Mouse (Mus musculus) urinary bladder, postnatal 36 days (tissue): ENCODE measurements around the gene Olfr403.
"Not testable (repeated sequence)": the region's sequence is repeated elsewhere in the genome, so short reads cannot be mapped to it uniquely, and the experiment has no call there.

Source experiments
- DNase-seq, 2 experiments: peaks; one replicate each; pipeline ENCODE4 v3.0.0; 2022; ENCODE audit warnings: low spot score in 2 of 2, mixed read lengths in 1 of 2

The Olfr403 gene

GRCm38 (mm10) chr11:74185949-74186348, at the start of gene Olfr403:
Olfr403 (plus strand) TSS chr11:74186249.
- DNase-seq = no peak

DNA sequence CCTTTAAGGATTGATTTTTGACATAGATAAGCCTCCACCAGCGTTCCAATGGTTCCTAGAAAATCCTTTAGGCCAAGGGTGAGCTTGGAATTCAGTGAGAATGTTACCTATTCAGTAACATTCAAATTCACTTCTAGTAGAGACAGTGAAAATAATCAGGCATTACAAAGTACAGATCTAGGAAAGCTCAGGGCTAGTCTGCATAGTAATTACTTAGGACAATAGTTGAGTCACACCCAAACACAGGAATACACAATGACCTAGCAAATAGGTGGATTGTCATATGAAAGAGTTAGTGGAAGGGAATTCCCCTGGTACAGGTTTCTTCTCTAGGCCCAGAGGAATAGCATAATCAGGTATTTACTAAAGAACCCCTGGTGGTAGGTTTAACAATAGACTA, 46.0 kb upstream of the Olfr403 start:
- DNase-seq = not testable (repeated sequence)

DNA sequence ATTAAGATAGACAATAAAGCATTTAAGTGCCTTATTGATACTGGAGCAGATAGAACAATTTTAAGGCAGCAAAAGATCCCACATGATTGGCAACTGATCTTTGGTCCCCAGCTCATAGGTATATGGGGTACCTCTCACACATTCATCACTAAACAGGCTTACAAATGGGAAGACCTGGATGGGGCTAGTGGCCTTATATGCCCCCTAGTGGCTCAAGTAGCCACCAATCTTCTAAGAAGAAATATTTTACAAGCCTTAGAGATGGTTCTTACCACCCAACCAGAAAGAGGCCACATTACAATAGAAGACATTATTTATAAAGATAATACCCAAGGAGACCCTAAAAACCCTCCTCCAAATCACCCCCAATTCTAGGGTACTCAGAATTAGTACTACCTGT, 40.2 kb upstream of the Olfr403 start:
- DNase-seq = no peak

GRCm38 (mm10) chr11:74153229-74153628, 32.8 kb upstream of the Olfr403 start, which contains the start of gene Olfr402:
Olfr402 (plus strand) TSS chr11:74153529.
- DNase-seq = no peak

DNA sequence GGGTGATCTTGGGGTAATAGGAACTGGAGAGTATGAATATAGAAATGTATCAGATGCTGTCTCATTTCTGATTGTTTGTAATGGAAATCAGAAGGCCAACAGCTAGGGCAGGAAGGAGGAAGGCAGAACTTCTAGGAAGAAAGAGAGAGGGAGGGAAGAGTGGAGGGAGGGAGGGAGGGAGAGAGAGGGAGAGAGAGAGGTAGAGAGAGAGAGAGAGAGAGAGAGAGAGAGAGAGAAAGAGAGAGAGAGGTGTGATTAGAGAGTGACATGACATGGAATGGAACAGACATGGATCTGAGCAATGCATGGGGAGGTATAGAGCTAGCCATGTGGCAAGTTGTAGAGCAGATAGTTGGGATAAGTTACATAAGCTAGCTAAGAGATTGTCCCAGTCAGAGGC, 17.3 kb upstream of the Olfr403 start:
- DNase-seq = no peak

DNA sequence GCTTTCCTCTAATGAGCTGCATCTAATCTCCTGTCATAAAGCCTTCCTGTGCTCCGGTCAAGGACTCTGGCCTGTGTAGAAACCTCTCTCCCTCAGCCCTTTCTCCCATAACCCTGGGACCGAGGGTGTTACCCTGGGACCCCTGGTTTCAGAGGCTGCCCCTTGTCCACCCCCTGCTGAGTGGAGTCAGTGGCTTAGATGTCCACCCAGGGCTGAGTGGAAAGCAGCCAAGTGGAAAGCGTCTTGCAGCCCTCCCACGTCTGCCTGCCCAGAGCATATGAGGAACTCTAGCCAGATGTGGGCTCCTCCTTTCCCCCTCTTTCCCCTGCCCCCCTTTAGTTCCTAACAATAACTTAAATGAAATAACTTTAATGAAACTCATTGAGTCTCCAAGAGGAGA, 2.9 kb upstream of the Olfr403 start:
- no peak for DNase-seq

DNA sequence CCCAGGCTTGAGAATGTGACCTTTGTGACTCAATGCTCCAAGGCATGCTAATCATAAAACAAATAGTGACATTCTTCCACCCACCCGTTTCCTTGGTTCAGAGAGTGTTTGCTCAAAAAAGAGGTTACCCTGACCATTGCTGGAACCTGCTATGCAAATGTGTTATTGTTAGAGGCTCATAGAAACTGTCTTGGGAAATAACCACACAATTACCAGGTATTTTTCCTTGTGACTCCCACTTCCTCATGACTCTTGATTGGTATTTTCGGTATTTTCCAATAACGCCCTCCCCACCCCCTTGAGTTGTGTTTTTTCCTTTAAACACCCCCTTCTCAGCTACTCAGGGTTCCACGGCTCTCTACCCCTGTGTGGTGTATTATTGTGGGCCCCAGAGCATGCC, 2.3 kb upstream of the Olfr403 start:
- DNase-seq = no peak

DNA sequence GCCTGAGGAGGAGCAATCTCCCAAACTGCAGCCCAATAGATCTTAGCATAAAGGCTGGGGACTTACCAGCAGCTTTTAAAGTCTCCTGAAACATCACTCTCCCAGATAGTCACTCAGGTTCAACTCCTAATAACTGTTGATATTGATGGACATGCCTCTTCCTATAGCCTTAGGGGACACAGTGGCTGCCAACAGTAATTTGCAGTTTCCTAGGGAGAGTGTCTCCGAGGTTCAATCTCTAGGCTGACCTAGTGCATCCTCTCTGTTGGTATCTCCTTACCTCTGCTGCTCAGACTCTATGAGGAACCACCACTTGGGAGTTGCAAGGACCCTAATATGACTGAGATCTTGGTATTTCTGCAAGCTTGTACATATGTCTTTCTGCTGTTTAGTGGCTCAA, 25.2 kb downstream of the Olfr403 start, which contains the start of gene Olfr43:
Olfr43 (minus strand) TSS at position 101 of the 400 bp plus-strand sequence.
- DNase-seq = no peak

DNA sequence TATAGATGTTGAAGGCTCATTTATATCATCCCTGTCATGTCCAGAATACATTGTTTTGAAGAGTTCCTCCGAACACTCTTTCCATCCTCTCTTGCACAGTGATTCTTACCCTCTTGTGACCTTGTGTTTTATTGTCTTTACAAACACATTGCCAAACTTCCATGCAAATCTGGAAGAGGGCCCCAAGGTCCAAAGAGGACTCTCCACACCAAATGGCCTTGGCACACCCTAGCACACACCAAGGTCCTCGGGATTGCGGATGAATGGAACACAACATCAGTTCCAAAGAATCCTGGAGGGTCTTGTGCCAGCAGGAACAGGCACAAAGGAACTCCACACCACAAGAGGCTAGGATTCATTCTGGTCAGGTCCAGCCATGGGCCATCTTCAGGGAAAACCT, 55.2 kb downstream of the Olfr403 start:
- DNase-seq = no peak
